Mouse (Mus musculus): ENCODE results near the gene Kcna10. TPM values are rescaled to one million over a fixed set of nuclear protein-coding genes. Genes with fewer than 3 reads are reported as not detected.

Gene Kcna10
- polyA plus RNA-seq (2017; shearing (Covaris generic)) = not detected

GRCm38 (mm10) chr3:107182756-107183155, at the start of gene Kcna10:
Gene Kcna10, plus strand, starts transcription at chr3:107183056.

DNA sequence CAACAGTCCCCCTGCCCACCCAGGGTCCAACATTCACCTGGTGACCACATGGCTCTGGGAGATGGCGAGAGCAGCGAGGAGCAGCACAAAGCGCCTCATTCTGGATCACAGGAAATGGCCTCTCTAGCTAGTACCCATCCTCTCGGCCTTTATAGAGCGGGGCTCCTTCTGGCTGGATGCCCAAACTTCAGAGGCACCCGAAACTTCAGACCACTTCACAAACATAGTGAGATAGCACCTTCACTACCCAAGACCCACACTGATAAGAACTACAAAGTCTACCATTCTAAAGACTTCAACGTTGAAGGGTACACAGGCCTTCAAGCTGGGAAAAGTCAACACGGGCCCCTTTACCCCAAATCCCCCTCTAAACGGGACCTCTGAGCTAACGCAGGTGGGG, 38.8 kb downstream of the Kcna10 start, which contains the start of gene Cym:
TSS of gene Cym (minus strand) at position 125 of the 400 bp plus-strand sequence.

DNA sequence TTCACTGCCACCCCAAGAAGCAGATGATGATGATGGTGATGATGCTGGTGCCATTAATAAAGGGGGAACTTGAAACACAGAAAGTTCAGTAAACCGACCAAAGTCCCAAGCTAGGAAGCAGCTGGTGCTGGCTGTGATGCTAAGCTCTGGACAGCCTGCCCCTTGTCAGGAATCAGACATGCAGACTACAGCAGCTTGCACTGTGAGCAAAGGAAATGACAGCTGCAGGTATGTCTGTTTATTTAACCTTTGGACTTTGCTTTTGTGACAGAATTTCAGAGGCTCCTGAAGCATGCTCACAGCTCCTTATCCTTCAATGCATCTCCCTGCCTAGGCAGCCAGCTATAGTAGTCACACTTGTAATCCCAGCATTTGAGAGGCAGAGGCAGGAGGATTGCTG, 47.7 kb downstream of the Kcna10 start, which contains the start of gene A630076J17Rik:
TSS of gene A630076J17Rik (plus strand) at position 88 of the 400 bp plus-strand sequence.

DNA sequence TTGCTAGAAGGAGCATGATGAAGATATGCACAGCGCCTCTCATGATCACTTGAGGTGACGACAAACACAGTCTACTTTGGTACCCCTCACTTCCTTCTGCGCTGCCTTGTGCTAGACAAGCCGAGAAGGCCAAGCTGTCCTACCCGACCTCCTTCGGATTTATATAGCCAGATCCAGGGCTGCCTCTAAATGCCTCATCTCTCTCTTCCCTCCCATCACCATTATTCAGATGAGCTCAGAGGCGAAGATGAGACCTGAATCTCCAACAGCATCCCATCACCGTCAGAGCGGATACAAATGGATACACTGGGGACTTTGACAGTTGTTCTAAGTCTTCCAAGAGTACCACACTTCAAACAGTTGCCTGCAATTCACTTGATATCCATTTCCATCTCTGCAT, 56.8 kb downstream of the Kcna10 start, which contains the start of gene Prok1:
TSS of gene Prok1 (minus strand) at position 101 of the 400 bp plus-strand sequence.

Other genes with a start within 250 kb of the Kcna10 start
- gene Kcna3, start 146.9 kb upstream of the Kcna10 start, polyA plus RNA-seq (2017; shearing (Covaris generic)) = 11.0 TPM
- gene Kcna2, start 81.9 kb upstream of the Kcna10 start, polyA plus RNA-seq (2017; shearing (Covaris generic)) = 1.5 TPM
- 0.22 TPM for gene Cym, start 38.7 kb downstream of the Kcna10 start, polyA plus RNA-seq (2017; shearing (Covaris generic))
- gene A630076J17Rik, start 47.6 kb downstream of the Kcna10 start, polyA plus RNA-seq (2017; shearing (Covaris generic)) = not detected
- 0.73 TPM for gene Prok1, start 56.7 kb downstream of the Kcna10 start, polyA plus RNA-seq (2017; shearing (Covaris generic))
- gene Lamtor5, start 95.8 kb downstream of the Kcna10 start, polyA plus RNA-seq (2017; shearing (Covaris generic)) = 243 TPM
- gene Slc16a4, start 108.2 kb downstream of the Kcna10 start, polyA plus RNA-seq (2017; shearing (Covaris generic)) = 0.89 TPM
- gene Rbm15, start 150.6 kb downstream of the Kcna10 start, polyA plus RNA-seq (2017; shearing (Covaris generic)) = 12.0 TPM

All from activated CD4-positive, CD25-positive, alpha-beta regulatory T cell, adult 9 weeks (primary cell).